Mouse (Mus musculus) heart, embryonic 11.5 days (tissue): ENCODE data around the gene Gm8206. TPM values are rescaled to one million over a fixed set of nuclear protein-coding genes. Genes with fewer than 3 reads are reported as not detected.

ENCODE experiments used
- polyA plus RNA-seq: library from polyadenylated mRNA; unstranded; fragments of >200 nt; fragmentation: Nextera tagmentation; extraction: Ambion mirVana; gene quantifications from 2 replicates; pipeline ENCODE4 v1.2.1, GENCODE M21; 2014

Gm8206 gene
- polyA plus RNA-seq, 1 experiment from 2014 or later, result 1.2 TPM

Other genes starting within 250 kb of the Gm8206 start
- gene Gm8237, start 213.6 kb downstream of the Gm8206 start, polyA plus RNA-seq, result not detected in 2 replicates
- gene Gm3248, start 132.2 kb downstream of the Gm8206 start, polyA plus RNA-seq, result 0.73 and 1.2 TPM in 2 replicates
- not detected in 2 replicates for gene Gm3453, start 114.8 kb downstream of the Gm8206 start, polyA plus RNA-seq
- gene Gm6337, start 35.7 kb downstream of the Gm8206 start, polyA plus RNA-seq, result 0.20 TPM in 1 of 2 replicates, not detected in the other
- 3.2 and 3.6 TPM in 2 replicates for gene Gm3468, start 14.7 kb upstream of the Gm8206 start, polyA plus RNA-seq
- not detected in 2 replicates for gene Gm3476, start 31.9 kb upstream of the Gm8206 start, polyA plus RNA-seq
- not detected in 2 replicates for gene Gm21560, start 125.3 kb upstream of the Gm8206 start, polyA plus RNA-seq
- gene Gm3411, start 193.3 kb upstream of the Gm8206 start, polyA plus RNA-seq, result 4.3 and 4.4 TPM in 2 replicates
- gene Gm21103, start 210.9 kb upstream of the Gm8206 start, polyA plus RNA-seq, result 0.50 TPM in 1 of 2 replicates, not detected in the other
- gene Gm3618, start 249.7 kb upstream of the Gm8206 start, polyA plus RNA-seq, result not detected in 2 replicates